Mouse (Mus musculus) stomach, embryonic 14.5 days (tissue): Measurements from ENCODE around the gene Ttbk2. TPM values are rescaled to one million over a fixed set of nuclear protein-coding genes. Genes with fewer than 3 reads are reported as not detected.
A peak's percentile ranks its signal among the peaks of the same experiment; 100 is the strongest.

ENCODE experiments used
- ATAC-seq: fragments of 200-750 bp; cut with Nextera tagmentation; 2 replicates; pipeline ENCODE4 v1.8.0; 2017; ENCODE audit warnings: low read depth, moderate TSS enrichment; ENCODE audit not compliant: insufficient number of reproducible peaks, insufficient read depth, low FRiP score
- H3K27ac ChIP-seq: fragments of 300-500 bp; sonication (generic); 2 replicates; pipeline ENCODE4 v1.5.1; 2014; ENCODE audit warnings: mild to moderate bottlenecking, low read length, moderate library complexity, mixed read lengths
- H3K27me3 ChIP-seq: fragments of 300-500 bp; sonication (generic); 2 replicates; pipeline ENCODE4 v1.6.1; 2014; ENCODE audit warnings: low read length, control low read depth, mixed read lengths; ENCODE audit not compliant: control insufficient read depth, insufficient read depth
- H3K36me3 ChIP-seq: fragments of 300-500 bp; sonication (generic); 2 replicates; pipeline ENCODE4 v1.6.1; 2014; ENCODE audit warnings: mild to moderate bottlenecking, control low read depth, low read length, moderate library complexity, mixed read lengths; ENCODE audit not compliant: control insufficient read depth, insufficient read depth
- H3K4me1 ChIP-seq: fragments of 300-500 bp; sonication (generic); 2 replicates; pipeline ENCODE4 v1.6.1; 2014; ENCODE audit warnings: low read length, control low read depth, mixed read lengths; ENCODE audit not compliant: control insufficient read depth, insufficient read depth
- H3K4me2 ChIP-seq: fragments of 300-500 bp; sonication (generic); replicated peaks from 2 replicates; pipeline ENCODE4 v1.6.1; 2014; ENCODE audit warnings: low read depth, low read length, control low read depth
- H3K4me3 ChIP-seq: fragments of 300-500 bp; sonication (generic); 2 replicates; pipeline ENCODE4 v1.5.1; 2014; ENCODE audit warnings: low read depth, low read length, control low read depth
- H3K9ac ChIP-seq: fragments of 300-500 bp; sonication (generic); replicated peaks from 2 replicates; pipeline ENCODE4 v1.6.1; 2014; ENCODE audit warnings: low read depth, mild to moderate bottlenecking, control low read depth, low read length, moderate library complexity, mixed read lengths
- H3K9me3 ChIP-seq: fragments of 300-500 bp; sonication (generic); 2 replicates; pipeline ENCODE4 v1.6.1; 2016; ENCODE audit warnings: low read depth, low read length, control low read depth; ENCODE audit not compliant: control insufficient read depth
- WGBS: fragments of 180-500 bp; shearing (Covaris S2); extraction: QIAGEN DNeasy Blood & Tissue Kit; methylation state at CpG from one replicate; pipeline ENCODE4 v1.1.7; 2014; 5-methylcytosine and 5-hydroxymethylcytosine counted together
- polyA plus RNA-seq: library from polyadenylated mRNA; unstranded; fragments of >200 nt; fragmentation: Nextera tagmentation; extraction: Ambion mirVana; gene quantifications from 2 replicates; pipeline ENCODE4 v1.2.1, GENCODE M21; 2014

Gene Ttbk2
- 5.1 and 6.3 TPM in 2 replicates for polyA plus RNA-seq

DNA sequence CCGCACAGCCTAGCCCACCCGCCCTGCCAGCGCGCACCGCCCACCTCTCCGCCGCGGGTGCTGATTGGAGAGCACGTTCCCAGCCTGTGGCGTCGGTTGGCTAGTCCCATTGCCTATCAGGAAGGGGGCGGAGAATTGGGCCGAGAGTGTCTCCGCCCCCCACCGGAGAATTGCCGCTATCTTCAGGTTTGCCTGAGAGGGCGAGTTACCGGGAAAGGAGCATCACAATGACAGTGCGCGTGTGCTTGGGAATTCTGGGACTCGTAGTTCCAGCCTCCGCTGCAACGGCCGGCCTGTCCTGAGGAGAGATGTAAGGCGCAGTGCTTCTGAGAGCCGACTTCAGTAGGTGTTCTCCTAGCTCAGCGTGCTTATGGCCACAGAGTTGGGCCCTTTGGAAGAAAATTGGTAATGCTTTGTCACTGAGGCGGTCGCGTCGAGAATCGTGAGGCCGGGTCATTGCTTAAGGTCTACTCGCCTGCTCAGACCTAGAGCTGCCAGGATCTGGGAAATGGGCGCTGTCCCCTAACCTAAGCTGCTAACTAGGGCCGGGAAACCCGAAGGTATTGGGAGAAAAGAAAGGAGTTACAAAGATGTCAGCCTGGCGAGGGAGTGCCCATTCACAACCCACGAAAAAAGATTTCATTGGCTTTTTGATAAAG lies at the start of gene Ttbk2:
TSS of gene Ttbk2 (minus strand) at position 181 of the 659 bp plus-strand sequence.
- Histone ChIP-seq H3K9ac (peak within 1 kb of the TSS; percentile 41), H3K4me3 (peak within 1 kb of the TSS; percentile 58), H3K27ac (no peak within 1 kb of the TSS), H3K36me3 (no peaks in the 10 kb centered on the region), H3K9me3 (no peaks in the 10 kb centered on the region), H3K27me3 (no peaks in the 10 kb centered on the region), H3K4me2 (peak within 1 kb of the TSS; percentile 64), H3K4me1 (peaks cover 5% of the 10 kb centered on the region; the same call in 1 of the 2 replicates)
- peak; percentile 99 for ATAC-seq
- WGBS, result under 1% methylated on average over 39 of the region's 39 CpGs

DNA sequence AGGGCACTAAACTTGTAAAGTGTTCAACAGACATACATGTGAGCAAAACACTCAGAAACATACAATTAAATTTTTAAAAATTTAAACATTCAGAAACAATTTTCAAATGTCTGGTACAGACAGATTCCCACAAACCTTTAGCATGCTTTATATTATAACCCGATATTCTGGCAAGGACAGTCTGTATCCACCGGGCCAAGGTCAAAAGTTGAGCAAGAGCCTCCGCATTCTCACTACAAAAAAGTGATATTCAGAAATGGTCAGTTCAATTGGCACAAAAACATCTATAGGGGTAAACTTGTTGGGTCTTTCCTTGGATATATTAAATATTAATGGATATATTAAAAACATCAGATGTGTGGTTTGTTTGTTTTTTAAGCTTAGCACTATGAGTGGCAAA lies 46.0 kb upstream of the Ttbk2 start:
- Histone ChIP-seq H3K27ac (no peak overlapping the region), H3K4me2 (no peak overlapping the region), H3K4me3 (no peak overlapping the region), H3K4me1 (no peaks in the 10 kb centered on the region), H3K9ac (no peak overlapping the region), H3K27me3 (no peaks in the 10 kb centered on the region), H3K36me3 (peaks cover 51% of the 10 kb centered on the region), H3K9me3 (no peaks in the 10 kb centered on the region)
- ATAC-seq, result no peak
- WGBS, result 95% methylated on average over 3 of the region's 3 CpGs

DNA sequence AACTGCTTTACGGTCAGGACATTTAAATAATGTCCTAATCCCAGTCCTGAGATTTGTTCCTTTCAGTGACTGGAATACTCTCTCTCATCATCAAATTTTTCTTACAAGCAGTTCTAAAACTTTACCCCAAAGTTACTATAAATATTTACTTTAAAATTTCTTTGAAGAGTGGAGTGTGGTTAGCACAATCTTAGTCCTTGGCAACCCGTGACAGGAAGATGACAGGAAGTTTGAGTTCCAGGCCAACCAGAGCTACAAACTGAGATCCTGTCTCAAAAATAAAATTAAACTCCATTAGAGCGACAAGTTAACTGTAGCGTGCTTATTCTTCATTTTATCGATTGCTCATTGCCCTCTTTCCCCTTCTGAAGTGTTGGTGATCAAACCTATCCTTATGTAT lies 37.2 kb upstream of the Ttbk2 start:
- Histone ChIP-seq H3K4me3 (no peak overlapping the region), H3K4me1 (no peaks in the 10 kb centered on the region), H3K4me2 (no peak overlapping the region), H3K27ac (no peak overlapping the region), H3K9ac (no peak overlapping the region), H3K36me3 (peaks cover 23% of the 10 kb centered on the region), H3K27me3 (no peaks in the 10 kb centered on the region), H3K9me3 (no peaks in the 10 kb centered on the region)
- ATAC-seq, result no peak
- 73% methylated on average over 5 of the region's 5 CpGs for WGBS

DNA sequence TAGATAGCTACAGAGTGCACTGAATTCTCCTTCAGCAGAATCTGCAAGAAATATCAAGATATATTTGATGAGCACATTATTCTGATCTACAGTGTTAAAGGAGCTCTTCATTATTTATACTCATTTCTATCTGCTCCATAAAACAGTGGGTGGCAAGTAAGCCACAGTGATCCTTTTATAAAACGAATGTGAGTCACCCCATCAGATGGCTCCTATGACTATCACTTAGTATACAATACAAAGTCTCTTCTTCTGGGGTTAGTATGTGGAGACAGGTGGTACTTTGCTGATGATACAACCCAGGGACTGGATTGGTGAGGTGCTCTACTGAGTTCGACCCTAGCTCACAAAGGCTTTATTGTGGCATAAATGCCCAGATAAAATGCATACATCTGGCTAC lies 22.8 kb upstream of the Ttbk2 start:
- Histone ChIP-seq H3K36me3 (peaks cover 30% of the 10 kb centered on the region; the same call in 1 of the 2 replicates), H3K4me1 (no peaks in the 10 kb centered on the region), H3K27me3 (no peaks in the 10 kb centered on the region), H3K9ac (no peak overlapping the region), H3K4me2 (no peak overlapping the region), H3K9me3 (no peaks in the 10 kb centered on the region), H3K4me3 (no peak overlapping the region), H3K27ac (no peak overlapping the region)
- 82% methylated on average over 2 of the region's 2 CpGs for WGBS
- ATAC-seq, result no peak

DNA sequence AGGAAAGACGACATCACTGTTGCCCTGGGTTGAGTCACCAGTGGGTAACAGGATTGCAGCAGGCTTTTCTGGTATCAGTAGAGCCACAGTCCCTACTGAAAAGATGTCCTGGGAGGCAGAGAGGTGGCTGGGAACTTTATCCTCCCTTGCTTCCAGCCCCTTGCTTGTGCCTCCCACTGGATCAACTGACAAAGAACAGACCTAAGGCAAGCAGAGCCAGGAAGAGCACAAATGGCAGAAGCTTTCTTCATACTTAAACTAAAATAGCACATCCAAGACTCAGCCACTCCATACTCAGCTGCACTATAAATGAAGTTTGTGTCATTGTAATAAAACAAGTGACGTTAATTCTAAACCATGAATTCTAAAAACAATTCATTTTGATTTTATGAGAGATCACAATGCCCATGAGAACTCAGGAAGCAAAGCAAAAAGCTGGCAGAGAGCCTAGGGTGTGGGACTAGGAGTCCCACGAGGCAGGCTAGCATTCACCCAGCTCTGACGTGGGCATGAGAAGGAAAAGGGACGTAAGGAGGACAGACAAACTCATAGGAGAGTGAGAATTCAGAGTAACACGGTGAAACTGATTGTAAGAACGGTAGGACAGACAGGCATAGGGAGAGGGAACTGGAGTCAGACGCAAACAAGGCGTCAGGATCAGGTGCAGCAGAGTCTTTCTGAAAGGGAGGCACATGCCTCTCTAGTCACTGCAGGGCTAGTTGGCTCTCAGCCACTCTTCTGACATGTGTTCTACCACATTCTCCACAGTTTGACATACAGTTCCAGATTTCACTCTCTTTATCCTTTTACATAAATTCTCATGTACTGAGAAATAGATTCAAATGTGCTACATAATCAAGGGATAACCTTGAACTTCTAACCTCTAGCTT lies 21.3 kb upstream of the Ttbk2 start:
- 78% methylated on average over 9 of the region's 9 CpGs for WGBS
- peak overlapping the region; percentile 17; the same call in 1 of the 2 replicates for H3K27ac ChIP-seq
- H3K27me3 ChIP-seq, result no peaks in the 10 kb centered on the region
- H3K4me3 ChIP-seq, result no peak overlapping the region
- H3K9me3 ChIP-seq, result no peaks in the 10 kb centered on the region
- H3K4me2 ChIP-seq, result no peak overlapping the region
- no peaks in the 10 kb centered on the region for H3K4me1 ChIP-seq
- ATAC-seq, result no peak
- peaks cover 35% of the 10 kb centered on the region; the same call in 1 of the 2 replicates for H3K36me3 ChIP-seq
- no peak overlapping the region for H3K9ac ChIP-seq

GRCm38 (mm10) chr2:120867336-120867735 lies 16.9 kb upstream of the Ttbk2 start:
- H3K27me3 ChIP-seq, result no peaks in the 10 kb centered on the region
- H3K9ac ChIP-seq, result no peak overlapping the region
- H3K27ac ChIP-seq, result no peak overlapping the region
- H3K9me3 ChIP-seq, result no peaks in the 10 kb centered on the region
- H3K4me2 ChIP-seq, result no peak overlapping the region
- 85% methylated on average over 5 of the region's 5 CpGs for whole genome bisulfite sequencing
- no peak overlapping the region for H3K4me3 ChIP-seq
- no peaks in the 10 kb centered on the region for H3K4me1 ChIP-seq
- no peak for ATAC-seq
- H3K36me3 ChIP-seq, result peaks cover 32% of the 10 kb centered on the region

DNA sequence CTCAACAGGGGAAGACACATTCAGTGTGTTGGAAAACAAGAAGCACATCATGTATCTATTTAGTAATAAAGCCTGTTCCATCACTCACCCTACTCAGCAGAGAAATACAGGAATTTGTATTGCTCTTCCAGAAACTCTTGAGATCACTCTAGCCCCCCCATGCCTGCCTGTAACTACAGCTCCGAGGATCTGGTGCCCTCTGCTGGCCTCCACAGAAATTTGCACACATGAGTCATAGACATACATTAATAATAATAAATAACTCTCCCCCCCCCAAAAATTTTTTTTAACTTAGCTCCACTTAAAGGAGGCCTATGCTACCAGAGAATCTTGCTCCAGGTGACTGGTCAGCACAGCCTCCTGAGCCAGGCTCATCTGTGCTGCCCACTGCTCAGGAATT lies 16.2 kb upstream of the Ttbk2 start:
- H3K4me1 ChIP-seq, result no peaks in the 10 kb centered on the region
- H3K4me2 ChIP-seq, result no peak overlapping the region
- no peaks in the 10 kb centered on the region for H3K27me3 ChIP-seq
- H3K4me3 ChIP-seq, result no peak overlapping the region
- no peak for ATAC-seq
- 8% methylated on average over 1 of the region's 1 CpGs for WGBS
- H3K36me3 ChIP-seq, result peaks cover 39% of the 10 kb centered on the region
- no peaks in the 10 kb centered on the region for H3K9me3 ChIP-seq
- no peak overlapping the region for H3K9ac ChIP-seq
- H3K27ac ChIP-seq, result no peak overlapping the region

GRCm38 (mm10) chr2:120863389-120863788 lies 13.0 kb upstream of the Ttbk2 start:
- H3K27ac ChIP-seq, result no peak overlapping the region
- H3K9ac ChIP-seq, result no peak overlapping the region
- H3K4me2 ChIP-seq, result no peak overlapping the region
- H3K4me3 ChIP-seq, result no peak overlapping the region
- H3K27me3 ChIP-seq, result no peaks in the 10 kb centered on the region
- H3K36me3 ChIP-seq, result peaks cover 40% of the 10 kb centered on the region
- H3K9me3 ChIP-seq, result no peaks in the 10 kb centered on the region
- ATAC-seq, result no peak
- 97% methylated on average over 1 of the region's 1 CpGs for WGBS
- no peaks in the 10 kb centered on the region for H3K4me1 ChIP-seq
